Mouse (Mus musculus) heart, embryonic 13.5 days (tissue): ENCODE data around the gene Slc28a1. TPM values are rescaled to one million over a fixed set of nuclear protein-coding genes. Genes with fewer than 3 reads are reported as not detected.
"Not testable (repeated sequence)": the region's sequence is repeated elsewhere in the genome, so short reads cannot be mapped to it uniquely, and the experiment has no call there.

Source experiments
- ATAC-seq: fragments of 200-750 bp; cut with Nextera tagmentation; 2 replicates; pipeline ENCODE4 v1.8.0; 2017; ENCODE audit warnings: moderate TSS enrichment; ENCODE audit not compliant: insufficient number of reproducible peaks, low FRiP score, low TSS enrichment; ENCODE audit errors: extremely low read depth
- H3K27ac ChIP-seq: fragments of 300-500 bp; sonication (generic); replicated peaks from 2 replicates; pipeline ENCODE4 v1.5.1; 2015; ENCODE audit warnings: moderate library complexity, mild to moderate bottlenecking, inconsistent platforms
- H3K27me3 ChIP-seq: fragments of 300-500 bp; sonication (generic); replicated peaks from 2 replicates; pipeline ENCODE4 v1.6.1; 2015; ENCODE audit warnings: mild to moderate bottlenecking, inconsistent platforms
- H3K36me3 ChIP-seq: fragments of 300-500 bp; sonication (generic); 2 replicates; pipeline ENCODE4 v1.6.1; 2015; ENCODE audit warnings: mild to moderate bottlenecking, inconsistent platforms
- H3K4me1 ChIP-seq: fragments of 300-500 bp; sonication (generic); 2 replicates; pipeline ENCODE4 v1.6.1; 2015; ENCODE audit warnings: inconsistent platforms
- H3K4me2 ChIP-seq: fragments of 300-500 bp; sonication (generic); 2 replicates; pipeline ENCODE4 v1.6.1; 2015; ENCODE audit warnings: inconsistent platforms, mild to moderate bottlenecking, moderate library complexity
- H3K4me3 ChIP-seq: fragments of 300-500 bp; sonication (generic); 2 replicates; pipeline ENCODE4 v1.5.1; 2015; ENCODE audit warnings: moderate library complexity, mild to moderate bottlenecking, inconsistent platforms
- H3K9ac ChIP-seq: fragments of 300-500 bp; sonication (generic); 2 replicates; pipeline ENCODE4 v1.6.1; 2015; ENCODE audit warnings: inconsistent platforms, mild to moderate bottlenecking, moderate library complexity
- H3K9me3 ChIP-seq: fragments of 300-500 bp; sonication (generic); 2 replicates; pipeline ENCODE4 v1.6.1; 2016; ENCODE audit warnings: inconsistent platforms
- WGBS: fragments of 180-500 bp; shearing (Covaris S2); methylation state at CpG from one replicate; pipeline ENCODE4 v1.1.7; 2015; ENCODE audit warnings: mixed read lengths; 5-methylcytosine and 5-hydroxymethylcytosine counted together
- polyA plus RNA-seq: library from polyadenylated mRNA; unstranded; fragments of >200 nt; fragmentation: Nextera tagmentation; extraction: Ambion mirVana; gene quantifications from 2 replicates; pipeline ENCODE4 v1.2.1, GENCODE M21; 2015

Gene Slc28a1
- polyA plus RNA-seq, 1 experiment from 2014 or later = 0.05 TPM

- peak overlapping the region; percentile 3; the same call in 1 of the 2 replicates for H3K4me3 ChIP-seq
- no peak; the same call in 1 of the 2 replicates for ATAC-seq
- peaks cover 12% of the 10 kb centered on the region for H3K4me1 ChIP-seq
- 37% methylated on average over 11 of the region's 11 CpGs for WGBS
- H3K36me3 ChIP-seq = no peaks in the 10 kb centered on the region
- H3K9ac ChIP-seq = no peak overlapping the region
- H3K27ac ChIP-seq = peak overlapping the region; percentile 62; the same call in 1 of the 2 replicates
- peaks cover 9% of the 10 kb centered on the region for H3K9me3 ChIP-seq
- H3K4me2 ChIP-seq = peak overlapping the region; percentile 45
- H3K27me3 ChIP-seq = no peaks in the 10 kb centered on the region
Observed at GRCm38 (mm10) chr7:81149759-81150158, 35.2 kb downstream of the Slc28a1 start.

- 93% methylated on average over 8 of the region's 8 CpGs for WGBS
- no peaks in the 10 kb centered on the region for H3K36me3 ChIP-seq
- H3K27ac ChIP-seq = no peak overlapping the region
- no peak for ATAC-seq
- H3K9me3 ChIP-seq = peaks cover 9% of the 10 kb centered on the region
- no peak overlapping the region for H3K9ac ChIP-seq
- peaks cover 12% of the 10 kb centered on the region for H3K4me1 ChIP-seq
- H3K4me2 ChIP-seq = no peak overlapping the region
- no peaks in the 10 kb centered on the region for H3K27me3 ChIP-seq
- no peak overlapping the region for H3K4me3 ChIP-seq
Observed at GRCm38 (mm10) chr7:81151216-81151615, 36.6 kb downstream of the Slc28a1 start.

GRCm38 (mm10) chr7:81152306-81152705 lies 37.7 kb downstream of the Slc28a1 start:
- Histone ChIP-seq H3K4me2 (no peak overlapping the region), H3K9me3 (peaks cover 9% of the 10 kb centered on the region), H3K36me3 (no peaks in the 10 kb centered on the region), H3K4me1 (peaks cover 12% of the 10 kb centered on the region), H3K27ac (no peak overlapping the region), H3K4me3 (no peak overlapping the region), H3K27me3 (no peaks in the 10 kb centered on the region), H3K9ac (no peak overlapping the region)
- ATAC-seq = no peak
- 91% methylated on average over 10 of the region's 10 CpGs for WGBS

- no peak overlapping the region for H3K4me2 ChIP-seq
- H3K9me3 ChIP-seq = peaks cover 9% of the 10 kb centered on the region
- H3K9ac ChIP-seq = no peak overlapping the region
- WGBS = 69% methylated on average over 7 of the region's 7 CpGs
- H3K27me3 ChIP-seq = no peaks in the 10 kb centered on the region
- ATAC-seq = no peak
- peaks cover 12% of the 10 kb centered on the region for H3K4me1 ChIP-seq
- H3K36me3 ChIP-seq = no peaks in the 10 kb centered on the region
- H3K4me3 ChIP-seq = no peak overlapping the region
- no peak overlapping the region for H3K27ac ChIP-seq
Observed at GRCm38 (mm10) chr7:81152826-81153225, 38.2 kb downstream of the Slc28a1 start.

- 78% methylated on average over 6 of the region's 6 CpGs for WGBS
- Histone ChIP-seq H3K4me1 (peaks cover 16% of the 10 kb centered on the region), H3K36me3 (no peaks in the 10 kb centered on the region), H3K9ac (no peak overlapping the region), H3K4me2 (no peak overlapping the region), H3K4me3 (no peak overlapping the region), H3K27ac (no peak overlapping the region), H3K27me3 (no peaks in the 10 kb centered on the region), H3K9me3 (peaks cover 9% of the 10 kb centered on the region)
- ATAC-seq = no peak
Observed at GRCm38 (mm10) chr7:81153327-81153726, 38.7 kb downstream of the Slc28a1 start.

- peaks cover 21% of the 10 kb centered on the region for H3K4me1 ChIP-seq
- ATAC-seq, H3K9ac ChIP-seq, H3K4me2 ChIP-seq, H3K36me3 ChIP-seq, H3K4me3 ChIP-seq, H3K9me3 ChIP-seq, H3K27ac ChIP-seq, H3K27me3 ChIP-seq: not testable (repeated sequence)
Observed at GRCm38 (mm10) chr7:81154244-81154643, 39.6 kb downstream of the Slc28a1 start.

- H3K9me3 ChIP-seq = peaks cover 9% of the 10 kb centered on the region
- H3K4me1 ChIP-seq = peaks cover 15% of the 10 kb centered on the region
- ATAC-seq = peak; percentile 33; the same call in 1 of the 2 replicates
- 0 out of 2 replicates have a peak overlapping the region, but pooled peaks have one; percentile 19 for H3K4me2 ChIP-seq
- 0% methylated on average over 3 of the region's 3 CpGs for WGBS
- H3K9ac ChIP-seq = no peak overlapping the region
- no peaks in the 10 kb centered on the region for H3K36me3 ChIP-seq
- no peak overlapping the region for H3K4me3 ChIP-seq
- no peaks in the 10 kb centered on the region for H3K27me3 ChIP-seq
- H3K27ac ChIP-seq = no peak overlapping the region
Observed at GRCm38 (mm10) chr7:81154960-81155359, 40.4 kb downstream of the Slc28a1 start.

- ATAC-seq = no peak
- no peak overlapping the region for H3K27ac ChIP-seq
- H3K4me1 ChIP-seq = peaks cover 9% of the 10 kb centered on the region
- no peak overlapping the region for H3K4me2 ChIP-seq
- no peaks in the 10 kb centered on the region for H3K36me3 ChIP-seq
- no peaks in the 10 kb centered on the region for H3K9me3 ChIP-seq
- H3K4me3 ChIP-seq = no peak overlapping the region
- no peaks in the 10 kb centered on the region for H3K27me3 ChIP-seq
- H3K9ac ChIP-seq = no peak overlapping the region
- WGBS = 60% methylated on average over 7 of the region's 7 CpGs
Observed at GRCm38 (mm10) chr7:81158933-81159332, 44.3 kb downstream of the Slc28a1 start.

- Histone ChIP-seq H3K27me3 (no peaks in the 10 kb centered on the region), H3K9me3 (no peaks in the 10 kb centered on the region), H3K9ac (no peak overlapping the region), H3K4me1 (peaks cover 9% of the 10 kb centered on the region), H3K4me2 (no peak overlapping the region), H3K4me3 (no peak overlapping the region), H3K36me3 (no peaks in the 10 kb centered on the region), H3K27ac (no peak overlapping the region)
- 64% methylated on average over 9 of the region's 9 CpGs for WGBS
- no peak for ATAC-seq
Observed at GRCm38 (mm10) chr7:81161666-81162065, 47.1 kb downstream of the Slc28a1 start.

GRCm38 (mm10) chr7:81162345-81162744 lies 47.7 kb downstream of the Slc28a1 start:
- no peak overlapping the region for H3K4me2 ChIP-seq
- 24% methylated on average over 4 of the region's 4 CpGs for WGBS
- ATAC-seq = no peak
- no peaks in the 10 kb centered on the region for H3K36me3 ChIP-seq
- H3K4me3 ChIP-seq = no peak overlapping the region
- no peaks in the 10 kb centered on the region for H3K9me3 ChIP-seq
- no peak overlapping the region for H3K9ac ChIP-seq
- no peaks in the 10 kb centered on the region for H3K27me3 ChIP-seq
- peaks cover 9% of the 10 kb centered on the region for H3K4me1 ChIP-seq
- no peak overlapping the region for H3K27ac ChIP-seq

GRCm38 (mm10) chr7:81164411-81164810 lies 49.8 kb downstream of the Slc28a1 start:
- ATAC-seq = no peak
- no peak overlapping the region for H3K27ac ChIP-seq
- no peak overlapping the region for H3K9ac ChIP-seq
- no peaks in the 10 kb centered on the region for H3K9me3 ChIP-seq
- no peaks in the 10 kb centered on the region for H3K36me3 ChIP-seq
- H3K4me3 ChIP-seq = no peak overlapping the region
- no peak overlapping the region for H3K4me2 ChIP-seq
- H3K4me1 ChIP-seq = no peaks in the 10 kb centered on the region
- 59% methylated on average over 7 of the region's 7 CpGs for WGBS
- peaks cover 9% of the 10 kb centered on the region for H3K27me3 ChIP-seq

- peaks cover 9% of the 10 kb centered on the region for H3K27me3 ChIP-seq
- WGBS = 28% methylated on average over 3 of the region's 3 CpGs
- ATAC-seq = no peak
Observed at GRCm38 (mm10) chr7:81167124-81167523, 52.5 kb downstream of the Slc28a1 start.

More at GRCm38 (mm10) chr7:81167124-81167523, 52.5 kb downstream of the Slc28a1 start:
- no peak overlapping the region for H3K9ac ChIP-seq
- H3K9me3 ChIP-seq = no peaks in the 10 kb centered on the region
- no peaks in the 10 kb centered on the region for H3K36me3 ChIP-seq
- no peak overlapping the region for H3K27ac ChIP-seq
- H3K4me1 ChIP-seq = no peaks in the 10 kb centered on the region
- no peak overlapping the region for H3K4me3 ChIP-seq
- no peak overlapping the region for H3K4me2 ChIP-seq
